Mouse (Mus musculus): Measurements from ENCODE around the gene Fgd3. TPM values are rescaled to one million over a fixed set of nuclear protein-coding genes. Genes with fewer than 3 reads are reported as not detected.

Fgd3 gene
- polyA plus RNA-seq, 1 experiment = 0.02 TPM

DNA sequence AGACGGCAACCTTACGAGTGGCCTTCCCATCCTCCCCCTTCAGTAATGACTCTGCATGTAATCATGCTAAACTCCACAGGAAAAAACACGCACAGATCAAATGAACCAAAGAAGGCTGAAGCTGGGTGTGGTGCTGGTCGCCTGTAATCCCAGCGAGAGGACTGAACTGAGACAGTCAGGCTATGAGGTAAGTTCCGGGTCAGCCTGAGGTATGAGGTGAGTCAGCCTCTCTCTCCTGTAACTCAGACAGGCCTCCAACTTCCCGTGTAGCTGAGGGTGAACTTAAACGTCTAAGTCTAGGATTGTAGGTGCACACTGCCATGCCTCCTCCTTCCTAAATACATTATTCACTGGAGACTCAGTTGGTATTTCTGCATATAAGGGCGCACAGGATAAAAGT, 26.0 kb downstream of the Fgd3 start:
- Histone ChIP-seq H3K27me3 (ENCODE audit: control insufficient read depth) (no peaks in the 10 kb centered on the region), H3K36me3 (ENCODE audit: control insufficient read depth) (no peaks in the 10 kb centered on the region), H3K4me1 (ENCODE audit: control insufficient read depth) (no peaks in the 10 kb centered on the region), H3K9me3 (ENCODE audit: control insufficient read depth, low read length) (peaks cover 2% of the 10 kb centered on the region; the same call in 1 of the 2 replicates), H3K4me3 (replicated peaks) (no peak overlapping the region)
- TF ChIP-seq GATA1 (IDR thresholded peaks at IDR 0.05; ENCODE audit: low read length) (no peak), TAL1 (IDR thresholded peaks at IDR 0.05; ENCODE audit: low read length) (no peak)

DNA sequence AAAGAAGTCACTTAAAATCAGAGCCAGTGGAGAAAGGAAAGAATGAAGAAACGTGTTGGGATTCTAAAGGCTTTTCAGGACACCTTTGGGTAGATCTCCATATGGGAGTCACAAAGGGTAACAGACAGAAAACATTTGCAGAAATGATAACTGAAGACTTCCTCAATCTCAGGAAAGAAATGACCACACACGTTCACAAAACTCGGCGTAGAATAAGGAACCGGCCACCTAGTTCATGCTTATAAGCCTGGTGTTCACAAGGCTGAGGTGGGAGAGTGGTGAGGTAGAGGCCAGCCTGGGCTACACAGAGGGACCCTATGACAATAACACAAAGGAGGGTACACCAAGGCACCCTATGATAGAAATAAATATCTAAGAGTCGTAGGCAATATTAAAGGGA, 28.2 kb downstream of the Fgd3 start:
- Histone ChIP-seq H3K27me3 (ENCODE audit: control insufficient read depth) (no peaks in the 10 kb centered on the region), H3K4me1 (ENCODE audit: control insufficient read depth) (no peaks in the 10 kb centered on the region), H3K36me3 (ENCODE audit: control insufficient read depth) (no peaks in the 10 kb centered on the region), H3K4me3 (replicated peaks) (no peak overlapping the region), H3K9me3 (ENCODE audit: control insufficient read depth, low read length) (peaks cover 2% of the 10 kb centered on the region; the same call in 1 of the 2 replicates)
- TF ChIP-seq GATA1 (IDR thresholded peaks at IDR 0.05; ENCODE audit: low read length) (no peak), TAL1 (IDR thresholded peaks at IDR 0.05; ENCODE audit: low read length) (no peak)

GRCm38 (mm10) chr13:49291398-49291797, 28.7 kb downstream of the Fgd3 start:
- H3K36me3 ChIP-seq (ENCODE audit: control insufficient read depth) = no peaks in the 10 kb centered on the region
- no peaks in the 10 kb centered on the region for H3K27me3 ChIP-seq (ENCODE audit: control insufficient read depth)

DNA sequence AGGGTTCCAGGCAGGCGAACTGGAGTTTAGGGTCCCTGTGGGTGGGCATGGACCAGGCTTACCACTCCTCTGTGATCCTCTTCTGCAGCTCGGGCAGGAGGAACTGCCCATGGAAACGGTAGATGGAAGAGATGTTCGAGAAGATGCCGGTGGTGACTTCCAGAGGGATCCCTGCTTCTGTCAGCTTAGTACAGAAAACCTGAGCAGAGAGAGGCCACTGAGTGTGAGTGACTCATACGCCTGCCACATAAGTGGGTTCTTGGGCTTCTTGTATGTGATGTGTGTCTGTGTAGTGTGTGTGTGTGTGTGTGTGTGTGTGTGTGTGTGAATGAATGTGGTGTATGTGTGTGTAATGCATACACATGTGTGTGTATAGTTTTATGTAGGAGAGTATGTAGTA, 32.9 kb downstream of the Fgd3 start:
- H3K9me3 ChIP-seq (ENCODE audit: control insufficient read depth, low read length) = peaks cover 2% of the 10 kb centered on the region; the same call in 1 of the 2 replicates
- H3K27me3 ChIP-seq (ENCODE audit: control insufficient read depth) = no peaks in the 10 kb centered on the region
- TF ChIP-seq TAL1 (IDR thresholded peaks at IDR 0.05; ENCODE audit: low read length) (no peak), GATA1 (IDR thresholded peaks at IDR 0.05; ENCODE audit: low read length) (no peak)
- no peaks in the 10 kb centered on the region for H3K4me1 ChIP-seq (ENCODE audit: control insufficient read depth)
- no peak overlapping the region for H3K4me3 ChIP-seq (replicated peaks)
- no peaks in the 10 kb centered on the region for H3K36me3 ChIP-seq (ENCODE audit: control insufficient read depth)

More at GRCm38 (mm10) chr13:49291398-49291797, 28.7 kb downstream of the Fgd3 start:
- H3K9me3 ChIP-seq (ENCODE audit: control insufficient read depth, low read length) = peaks cover 2% of the 10 kb centered on the region; the same call in 1 of the 2 replicates
- H3K4me1 ChIP-seq (ENCODE audit: control insufficient read depth) = no peaks in the 10 kb centered on the region
- no peak for TF ChIP-seq TAL1 (IDR thresholded peaks at IDR 0.05; ENCODE audit: low read length)
- no peak for TF ChIP-seq GATA1 (IDR thresholded peaks at IDR 0.05; ENCODE audit: low read length)
- no peak overlapping the region for H3K4me3 ChIP-seq (replicated peaks)

DNA sequence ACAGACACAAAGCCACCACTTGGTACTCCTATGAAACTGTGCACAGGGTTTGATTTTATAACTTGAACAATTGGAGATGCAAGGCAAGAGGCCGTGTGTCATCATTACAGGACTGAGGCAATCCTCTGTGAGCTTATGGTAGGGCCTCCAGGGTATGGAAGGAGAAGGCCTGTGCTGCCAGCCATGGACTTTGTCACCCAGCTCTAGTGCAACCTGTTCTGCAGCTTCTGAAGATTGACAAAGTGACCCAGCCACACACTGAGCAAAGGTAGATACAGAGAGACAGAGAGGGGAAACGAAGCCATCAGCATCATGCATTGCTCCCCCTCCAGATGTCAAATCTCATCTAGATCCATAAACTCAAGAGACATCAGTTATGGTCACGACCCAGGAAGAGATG, 33.4 kb downstream of the Fgd3 start:
- no peaks in the 10 kb centered on the region for H3K36me3 ChIP-seq (ENCODE audit: control insufficient read depth)
- no peaks in the 10 kb centered on the region for H3K27me3 ChIP-seq (ENCODE audit: control insufficient read depth)
- TF ChIP-seq GATA1 (IDR thresholded peaks at IDR 0.05; ENCODE audit: low read length) (no peak), TAL1 (IDR thresholded peaks at IDR 0.05; ENCODE audit: low read length) (no peak)
- no peak overlapping the region for H3K4me3 ChIP-seq (replicated peaks)
- H3K4me1 ChIP-seq (ENCODE audit: control insufficient read depth) = no peaks in the 10 kb centered on the region
- peaks cover 2% of the 10 kb centered on the region; the same call in 1 of the 2 replicates for H3K9me3 ChIP-seq (ENCODE audit: control insufficient read depth, low read length)

- Histone ChIP-seq H3K4me3 (replicated peaks) (no peak overlapping the region), H3K9me3 (ENCODE audit: control insufficient read depth, low read length) (no peaks in the 10 kb centered on the region), H3K27me3 (ENCODE audit: control insufficient read depth) (no peaks in the 10 kb centered on the region), H3K36me3 (ENCODE audit: control insufficient read depth) (peaks cover 3% of the 10 kb centered on the region; the same call in 1 of the 2 replicates), H3K4me1 (ENCODE audit: control insufficient read depth) (no peaks in the 10 kb centered on the region)
- TF ChIP-seq TAL1 (IDR thresholded peaks at IDR 0.05; ENCODE audit: low read length) = no peak
- TF ChIP-seq GATA1 (IDR thresholded peaks at IDR 0.05; ENCODE audit: low read length) = no peak
Observed at GRCm38 (mm10) chr13:49283686-49284085, 36.4 kb downstream of the Fgd3 start.

- TF ChIP-seq GATA1 (IDR thresholded peaks at IDR 0.05; ENCODE audit: low read length) (no peak), TAL1 (IDR thresholded peaks at IDR 0.05; ENCODE audit: low read length) (no peak)
- Histone ChIP-seq H3K27me3 (ENCODE audit: control insufficient read depth) (no peaks in the 10 kb centered on the region), H3K4me3 (replicated peaks) (no peak overlapping the region), H3K4me1 (ENCODE audit: control insufficient read depth) (no peaks in the 10 kb centered on the region), H3K9me3 (ENCODE audit: control insufficient read depth, low read length) (no peaks in the 10 kb centered on the region), H3K36me3 (ENCODE audit: control insufficient read depth) (peaks cover 3% of the 10 kb centered on the region; the same call in 1 of the 2 replicates)
Observed at GRCm38 (mm10) chr13:49282168-49282567, 37.9 kb downstream of the Fgd3 start.

DNA sequence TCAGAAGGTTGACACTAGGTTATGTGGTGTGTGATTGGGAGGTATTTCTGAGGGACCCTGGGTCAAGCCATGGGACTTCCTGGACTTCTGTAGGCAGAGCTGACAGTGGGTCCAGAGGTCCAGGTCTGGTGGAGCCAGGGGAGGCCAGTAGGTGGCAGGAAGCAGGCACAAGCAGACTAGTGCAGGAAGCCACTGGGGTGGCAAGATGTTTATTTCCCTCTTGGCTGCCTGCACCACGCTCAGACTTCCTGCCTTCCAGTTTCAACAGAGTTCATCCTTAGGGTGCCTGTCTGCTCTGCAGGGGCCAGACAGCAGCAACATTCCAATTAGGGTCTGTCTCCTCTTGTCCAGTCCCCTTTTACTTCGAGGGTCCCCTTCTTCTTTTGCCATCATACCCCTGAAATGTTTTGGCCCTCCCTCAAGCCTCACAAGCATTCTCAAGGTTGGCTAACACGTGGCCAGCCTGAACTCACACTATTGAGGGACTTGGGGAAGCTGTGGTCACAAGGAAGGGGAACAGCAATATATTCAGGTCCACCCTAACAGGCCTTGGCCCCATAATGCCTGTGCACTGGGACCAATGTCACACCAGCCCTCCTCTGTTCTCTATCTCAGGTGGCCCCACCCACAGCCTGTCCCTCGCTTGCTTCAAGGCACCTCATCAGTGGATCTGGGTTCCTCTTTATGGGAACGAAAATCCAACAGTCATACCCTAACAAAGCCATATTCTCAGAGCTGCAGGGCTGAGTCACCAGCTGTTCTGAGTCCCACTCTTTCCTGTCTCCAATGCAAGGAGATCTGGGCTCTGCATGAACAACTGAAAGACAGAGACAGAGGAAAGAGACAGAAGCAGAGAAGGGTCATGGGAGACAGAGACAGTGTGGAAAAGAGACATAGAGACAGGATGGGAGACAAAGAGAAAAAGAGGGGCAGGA, 48.0 kb downstream of the Fgd3 start:
- Histone ChIP-seq H3K4me1 (ENCODE audit: control insufficient read depth) (no peaks in the 10 kb centered on the region), H3K4me3 (replicated peaks) (no peak overlapping the region), H3K36me3 (ENCODE audit: control insufficient read depth) (no peaks in the 10 kb centered on the region), H3K27me3 (ENCODE audit: control insufficient read depth) (no peaks in the 10 kb centered on the region), H3K9me3 (ENCODE audit: control insufficient read depth, low read length) (no peaks in the 10 kb centered on the region)
- TF ChIP-seq TAL1 (IDR thresholded peaks at IDR 0.05; ENCODE audit: low read length) = no peak
- no peak for TF ChIP-seq GATA1 (IDR thresholded peaks at IDR 0.05; ENCODE audit: low read length)

GRCm38 (mm10) chr13:49270500-49270899, 49.6 kb downstream of the Fgd3 start:
- Histone ChIP-seq H3K4me3 (replicated peaks) (no peak overlapping the region), H3K36me3 (ENCODE audit: control insufficient read depth) (no peaks in the 10 kb centered on the region), H3K27me3 (ENCODE audit: control insufficient read depth) (no peaks in the 10 kb centered on the region)

More at GRCm38 (mm10) chr13:49270500-49270899, 49.6 kb downstream of the Fgd3 start:
- TF ChIP-seq GATA1 (IDR thresholded peaks at IDR 0.05; ENCODE audit: low read length) (no peak), TAL1 (IDR thresholded peaks at IDR 0.05; ENCODE audit: low read length) (no peak)
- Histone ChIP-seq H3K9me3 (ENCODE audit: control insufficient read depth, low read length) (no peaks in the 10 kb centered on the region), H3K4me1 (ENCODE audit: control insufficient read depth) (no peaks in the 10 kb centered on the region)

All from erythroblast, embryonic 14.5 days (primary cell).